Mouse (Mus musculus): ENCODE data around the gene Prok2. TPM values are rescaled to one million over a fixed set of nuclear protein-coding genes. Genes with fewer than 3 reads are reported as not detected.

The Prok2 gene
- polyA plus RNA-seq, 1 experiment, result not detected

DNA sequence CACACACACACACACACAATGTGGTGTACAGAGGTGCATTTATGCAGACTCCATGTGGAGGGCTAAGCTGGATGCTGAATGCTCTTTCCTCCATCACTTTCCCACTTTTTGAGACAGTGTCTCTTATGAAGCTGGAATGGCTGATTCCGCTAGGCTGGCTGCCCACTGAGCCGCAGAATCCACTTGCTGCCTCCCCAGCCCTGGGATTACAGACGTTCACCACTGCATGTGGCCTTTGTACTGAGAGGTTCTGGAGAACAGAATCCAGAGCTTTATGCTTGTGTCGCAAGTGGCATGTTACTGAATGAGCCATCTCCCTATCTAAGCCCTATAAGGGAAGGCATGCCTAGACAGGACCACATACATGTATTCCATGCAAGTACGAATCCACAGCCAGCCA is 12.9 kb downstream of the Prok2 start:
- no peak for TF ChIP-seq POLR2A (IDR thresholded peaks at IDR 0.05; ENCODE audit: insufficient read depth, low read depth, low read length)
- no peak for TF ChIP-seq CTCF (IDR thresholded peaks at IDR 0.05; ENCODE audit: insufficient read depth, low read depth, low read length)
- Histone ChIP-seq H3K4me3 (ENCODE audit: insufficient read depth, low read depth, low read length) (no peak overlapping the region), H3K27ac (ENCODE audit: insufficient read depth, low read depth, low read length) (no peak overlapping the region), H3K4me1 (ENCODE audit: control insufficient read depth, insufficient read depth, low read length) (no peaks in the 10 kb centered on the region)
- 86% methylated on average over 5 of the region's 5 CpGs for whole genome bisulfite sequencing

DNA sequence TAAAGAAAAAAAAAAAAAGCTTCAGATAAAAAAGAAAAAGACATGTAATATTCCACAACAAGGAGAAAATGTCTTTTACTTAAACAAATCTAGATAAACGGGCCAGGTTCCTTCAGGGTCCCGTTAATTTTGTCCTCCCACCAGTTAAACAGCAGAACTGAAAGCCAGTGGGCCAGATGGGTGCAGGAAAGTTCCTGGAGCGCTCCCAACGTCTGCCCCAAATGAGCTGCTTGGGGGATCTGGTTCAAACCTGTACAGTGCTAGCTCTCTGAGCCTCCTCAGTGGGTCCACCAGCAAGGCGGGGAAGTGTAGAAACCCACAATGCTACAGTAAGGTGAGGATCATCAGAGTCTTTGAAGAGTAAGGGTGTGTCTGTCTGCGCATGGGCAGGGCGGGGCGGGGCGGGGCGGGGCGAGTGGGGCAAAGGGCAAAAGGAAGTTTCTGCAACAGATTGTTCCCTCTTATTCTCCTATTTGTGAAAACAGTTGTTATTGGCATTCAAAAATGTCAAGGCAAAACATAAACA is 14.6 kb downstream of the Prok2 start:
- Histone ChIP-seq H3K27ac (ENCODE audit: insufficient read depth, low read depth, low read length) (no peak overlapping the region), H3K4me3 (ENCODE audit: insufficient read depth, low read depth, low read length) (no peak overlapping the region), H3K4me1 (ENCODE audit: control insufficient read depth, insufficient read depth, low read length) (no peaks in the 10 kb centered on the region)
- TF ChIP-seq POLR2A (IDR thresholded peaks at IDR 0.05; ENCODE audit: insufficient read depth, low read depth, low read length) (no peak), CTCF (IDR thresholded peaks at IDR 0.05; ENCODE audit: insufficient read depth, low read depth, low read length) (no peak)
- 89% methylated on average over 11 of the region's 11 CpGs for WGBS

DNA sequence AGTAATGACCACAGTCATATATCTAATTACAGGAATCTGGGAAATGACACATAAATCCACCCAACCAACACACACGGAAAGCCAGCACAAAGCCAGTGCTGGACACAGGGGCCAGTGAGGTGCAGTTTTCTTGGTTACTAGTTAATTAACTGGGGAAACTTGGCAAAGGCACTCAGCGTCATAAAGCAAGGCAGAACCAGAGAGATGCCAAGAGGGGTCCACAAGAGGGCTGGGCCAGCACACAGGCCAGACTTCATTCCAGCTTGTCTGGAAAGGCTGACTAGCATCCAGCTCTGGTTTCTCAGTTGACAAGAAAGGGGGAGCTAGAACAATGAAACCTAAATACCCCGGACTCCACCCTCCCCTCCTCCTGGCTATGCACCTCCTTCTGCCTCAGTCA is 25.7 kb downstream of the Prok2 start:
- no peak overlapping the region for H3K4me3 ChIP-seq (ENCODE audit: insufficient read depth, low read depth, low read length)
- TF ChIP-seq CTCF (IDR thresholded peaks at IDR 0.05; ENCODE audit: insufficient read depth, low read depth, low read length) (no peak), POLR2A (IDR thresholded peaks at IDR 0.05; ENCODE audit: insufficient read depth, low read depth, low read length) (no peak)
- WGBS, result 62% methylated on average over 3 of the region's 3 CpGs

DNA sequence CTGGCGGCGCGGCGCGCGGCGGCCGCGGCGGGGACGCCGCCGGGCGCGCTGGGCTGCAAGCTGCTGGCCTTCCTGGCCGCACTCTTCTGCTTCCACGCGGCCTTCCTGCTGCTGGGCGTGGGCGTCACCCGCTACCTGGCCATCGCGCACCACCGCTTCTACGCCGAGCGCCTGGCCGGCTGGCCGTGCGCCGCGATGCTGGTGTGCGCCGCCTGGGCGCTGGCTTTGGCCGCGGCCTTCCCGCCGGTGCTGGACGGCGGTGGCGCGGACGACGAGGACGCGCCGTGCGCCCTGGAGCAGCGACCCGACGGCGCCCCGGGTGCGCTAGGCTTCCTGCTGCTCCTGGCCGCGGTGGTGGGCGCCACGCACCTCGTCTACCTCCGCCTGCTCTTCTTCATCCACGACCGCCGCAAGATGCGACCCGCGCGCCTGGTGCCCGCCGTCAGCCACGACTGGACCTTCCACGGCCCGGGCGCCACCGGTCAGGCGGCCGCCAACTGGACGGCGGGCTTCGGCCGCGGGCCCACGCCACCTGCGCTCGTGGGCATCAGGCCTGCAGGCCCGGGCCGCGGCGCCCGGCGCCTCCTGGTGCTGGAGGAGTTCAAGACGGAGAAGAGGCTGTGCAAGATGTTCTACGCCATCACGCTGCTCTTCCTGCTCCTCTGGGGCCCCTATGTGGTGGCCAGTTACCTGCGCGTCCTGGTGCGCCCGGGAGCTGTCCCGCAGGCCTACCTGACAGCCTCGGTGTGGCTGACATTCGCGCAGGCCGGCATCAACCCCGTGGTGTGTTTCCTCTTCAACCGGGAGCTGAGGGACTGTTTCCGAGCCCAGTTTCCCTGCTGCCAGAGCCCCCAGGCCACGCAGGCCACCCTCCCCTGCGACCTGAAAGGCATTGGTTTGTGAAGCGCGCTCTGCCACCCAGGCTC is 33.0 kb downstream of the Prok2 start:
- no peak for TF ChIP-seq POLR2A (IDR thresholded peaks at IDR 0.05; ENCODE audit: insufficient read depth, low read depth, low read length)
- no peak for TF ChIP-seq CTCF (IDR thresholded peaks at IDR 0.05; ENCODE audit: insufficient read depth, low read depth, low read length)
- Histone ChIP-seq H3K4me1 (ENCODE audit: control insufficient read depth, insufficient read depth, low read length) (peaks cover 12% of the 10 kb centered on the region), H3K4me3 (ENCODE audit: insufficient read depth, low read depth, low read length) (peak overlapping the region; percentile 97), H3K27ac (ENCODE audit: insufficient read depth, low read depth, low read length) (peak overlapping the region; percentile 95)
- 3% methylated on average over 110 of the region's 110 CpGs for WGBS

More for the DNA sequence above, 25.7 kb downstream of the Prok2 start:
- H3K27ac ChIP-seq (ENCODE audit: insufficient read depth, low read depth, low read length), result no peak overlapping the region
- peaks cover 3% of the 10 kb centered on the region; the same call in 1 of the 2 replicates for H3K4me1 ChIP-seq (ENCODE audit: control insufficient read depth, insufficient read depth, low read length)

DNA sequence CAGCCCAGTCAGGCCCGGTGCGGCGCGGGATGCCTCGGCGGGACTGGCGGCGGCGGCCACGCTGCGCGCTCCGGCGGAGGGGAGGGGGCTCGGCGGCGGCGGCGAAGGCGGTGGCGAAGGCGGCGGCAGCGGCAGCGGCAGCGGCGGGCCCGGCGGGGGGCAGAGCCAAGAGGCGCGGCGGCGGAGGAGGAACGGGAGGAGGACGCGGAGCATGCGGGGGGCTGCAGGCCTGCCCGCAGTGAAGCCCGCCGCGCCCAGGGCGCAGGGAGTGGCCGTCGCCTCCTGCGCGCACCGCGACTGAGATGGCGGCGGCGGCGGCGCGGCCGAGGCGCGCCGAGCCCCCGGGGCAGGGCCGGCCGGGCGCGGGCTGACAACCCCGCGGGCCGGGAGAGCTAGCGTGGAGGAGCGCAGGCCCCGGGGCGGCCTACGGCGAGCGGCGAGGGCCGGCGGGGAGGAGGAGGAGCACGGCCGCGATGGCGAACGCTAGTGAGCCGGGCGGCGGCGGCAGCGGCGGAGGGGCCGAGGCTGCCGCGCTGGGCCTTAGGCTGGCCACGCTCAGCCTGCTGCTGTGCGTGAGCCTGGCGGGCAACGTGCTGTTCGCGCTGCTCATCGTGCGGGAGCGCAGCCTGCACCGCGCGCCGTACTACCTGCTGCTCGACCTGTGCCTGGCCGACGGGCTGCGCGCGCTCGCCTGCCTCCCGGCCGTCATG is 33.8 kb downstream of the Prok2 start, which contains the start of gene Gpr27:
Gene Gpr27 (plus strand): TSS at position 474 of the 710 bp plus-strand sequence.
- no peak for TF ChIP-seq CTCF (IDR thresholded peaks at IDR 0.05; ENCODE audit: insufficient read depth, low read depth, low read length)
- TF ChIP-seq POLR2A (IDR thresholded peaks at IDR 0.05; ENCODE audit: insufficient read depth, low read depth, low read length), result no peak
- Histone ChIP-seq H3K4me1 (ENCODE audit: control insufficient read depth, insufficient read depth, low read length) (peaks cover 12% of the 10 kb centered on the region), H3K4me3 (ENCODE audit: insufficient read depth, low read depth, low read length) (peak within 1 kb of the TSS; percentile 97), H3K27ac (ENCODE audit: insufficient read depth, low read depth, low read length) (peak within 1 kb of the TSS; percentile 95)
- under 1% methylated on average over 98 of the region's 112 CpGs for WGBS

DNA sequence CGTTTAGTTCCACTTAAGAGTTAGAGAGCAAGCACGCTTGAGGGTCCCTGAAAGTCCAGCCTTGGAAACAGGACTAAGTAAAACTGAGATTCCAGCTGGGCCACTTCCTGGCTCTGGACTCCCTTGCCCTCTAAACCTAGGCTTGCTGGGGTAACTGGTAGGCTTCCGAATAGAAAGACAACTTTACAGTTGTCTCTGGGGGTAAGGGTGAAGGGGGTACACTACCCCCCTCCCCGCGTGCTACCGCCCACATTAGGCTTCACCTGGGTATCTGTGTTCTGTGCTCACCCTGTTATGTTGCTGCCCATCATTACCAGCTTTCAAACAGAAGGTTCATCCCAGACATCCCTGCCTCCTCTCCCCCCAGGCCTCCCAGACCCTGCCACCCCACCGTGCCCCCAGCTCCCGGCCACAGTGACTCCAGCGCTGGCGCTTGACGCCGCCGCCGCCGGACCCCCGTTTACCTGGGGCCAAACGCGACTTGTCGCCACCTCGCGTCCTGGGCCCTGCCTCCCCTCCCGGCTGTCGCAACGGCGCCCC is 34.5 kb downstream of the Prok2 start:
- peak overlapping the region; percentile 95 for H3K27ac ChIP-seq (ENCODE audit: insufficient read depth, low read depth, low read length)
- peak overlapping the region; percentile 97 for H3K4me3 ChIP-seq (ENCODE audit: insufficient read depth, low read depth, low read length)
- H3K4me1 ChIP-seq (ENCODE audit: control insufficient read depth, insufficient read depth, low read length), result peaks cover 12% of the 10 kb centered on the region
- WGBS, result 7% methylated on average over 25 of the region's 25 CpGs
- TF ChIP-seq CTCF (IDR thresholded peaks at IDR 0.05; ENCODE audit: insufficient read depth, low read depth, low read length), result no peak
- no peak for TF ChIP-seq POLR2A (IDR thresholded peaks at IDR 0.05; ENCODE audit: insufficient read depth, low read depth, low read length)

DNA sequence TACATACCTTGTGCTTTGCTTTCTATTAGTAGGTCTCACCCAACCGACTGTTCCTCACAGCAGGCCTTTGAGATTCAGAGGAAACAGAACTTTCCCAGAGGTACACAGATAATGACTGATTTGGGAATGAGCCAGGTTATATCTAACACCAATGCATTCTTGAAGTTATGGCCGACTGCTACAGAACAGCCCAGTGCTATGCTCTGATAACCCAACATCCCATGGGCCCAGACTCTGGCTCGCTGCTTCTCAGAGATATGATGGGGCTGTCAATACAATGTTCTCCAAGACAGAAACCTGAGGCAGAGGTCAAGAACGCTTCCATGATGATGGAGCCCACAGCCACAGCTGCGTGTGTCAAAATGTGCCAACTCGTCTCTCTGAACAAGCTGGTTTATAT is 37.7 kb downstream of the Prok2 start:
- 87% methylated on average over 6 of the region's 6 CpGs for WGBS
- no peak for TF ChIP-seq POLR2A (IDR thresholded peaks at IDR 0.05; ENCODE audit: insufficient read depth, low read depth, low read length)
- no peak for TF ChIP-seq CTCF (IDR thresholded peaks at IDR 0.05; ENCODE audit: insufficient read depth, low read depth, low read length)

DNA sequence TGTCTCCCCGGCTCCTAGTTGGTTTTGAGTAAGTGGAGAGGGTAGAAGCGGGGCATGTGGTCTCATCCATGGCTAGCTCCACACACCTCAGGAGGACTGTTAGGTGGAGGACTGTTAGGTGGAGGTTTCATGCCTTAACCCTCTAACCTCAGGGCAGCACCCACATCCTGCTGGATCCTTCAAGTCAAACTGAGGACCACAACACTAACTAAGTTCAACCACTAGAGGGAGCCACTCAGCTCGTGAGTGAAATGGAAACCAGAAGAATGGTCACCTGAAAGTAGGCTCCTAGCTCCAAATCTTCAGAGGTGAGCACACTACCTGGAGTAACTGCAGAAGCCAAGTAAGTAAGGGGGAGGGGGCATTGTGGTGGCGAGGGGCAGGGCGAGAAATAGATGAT is 41.3 kb downstream of the Prok2 start:
- WGBS, result 65% methylated on average over 5 of the region's 5 CpGs
- Histone ChIP-seq H3K4me1 (ENCODE audit: control insufficient read depth, insufficient read depth, low read length) (no peaks in the 10 kb centered on the region), H3K4me3 (ENCODE audit: insufficient read depth, low read depth, low read length) (no peak overlapping the region), H3K27ac (ENCODE audit: insufficient read depth, low read depth, low read length) (no peak overlapping the region)
- TF ChIP-seq CTCF (IDR thresholded peaks at IDR 0.05; ENCODE audit: insufficient read depth, low read depth, low read length) (peak; percentile 29; the same call in 1 of the 2 replicates), POLR2A (IDR thresholded peaks at IDR 0.05; ENCODE audit: insufficient read depth, low read depth, low read length) (no peak)

More for the DNA sequence above, 37.7 kb downstream of the Prok2 start:
- H3K4me3 ChIP-seq (ENCODE audit: insufficient read depth, low read depth, low read length), result no peak overlapping the region
- peaks cover 2% of the 10 kb centered on the region; the same call in 1 of the 2 replicates for H3K4me1 ChIP-seq (ENCODE audit: control insufficient read depth, insufficient read depth, low read length)
- H3K27ac ChIP-seq (ENCODE audit: insufficient read depth, low read depth, low read length), result no peak overlapping the region

Data from olfactory bulb, adult 2 months (tissue).